Mouse (Mus musculus) mesoderm, embryonic 11.5 days (tissue): ENCODE results near the gene Cutal.

Source experiments
- DNase-seq: peaks from one replicate; pipeline ENCODE4 v3.0.0-alpha.2; 2012; ENCODE audit warnings: low read depth, low spot score

The Cutal gene

DNA sequence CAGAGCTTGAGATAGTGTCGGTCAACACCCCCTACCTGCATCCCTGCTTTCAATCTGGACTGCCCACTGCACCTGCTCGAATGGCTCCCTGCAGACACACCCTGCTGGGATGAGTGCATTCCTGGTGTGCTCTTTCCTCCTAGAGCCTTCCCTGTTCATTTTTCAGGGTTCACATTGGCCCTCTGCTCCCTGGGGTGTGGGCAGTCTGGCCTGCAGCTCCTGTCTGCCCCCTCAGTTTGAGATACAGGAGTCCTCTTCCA, 40.6 kb downstream of the Cutal start:
- DNase-seq = no peak

- DNase-seq = no peak
Measured at GRCm38 (mm10) chr2:34915103-34915502, 40.9 kb downstream of the Cutal start.

DNA sequence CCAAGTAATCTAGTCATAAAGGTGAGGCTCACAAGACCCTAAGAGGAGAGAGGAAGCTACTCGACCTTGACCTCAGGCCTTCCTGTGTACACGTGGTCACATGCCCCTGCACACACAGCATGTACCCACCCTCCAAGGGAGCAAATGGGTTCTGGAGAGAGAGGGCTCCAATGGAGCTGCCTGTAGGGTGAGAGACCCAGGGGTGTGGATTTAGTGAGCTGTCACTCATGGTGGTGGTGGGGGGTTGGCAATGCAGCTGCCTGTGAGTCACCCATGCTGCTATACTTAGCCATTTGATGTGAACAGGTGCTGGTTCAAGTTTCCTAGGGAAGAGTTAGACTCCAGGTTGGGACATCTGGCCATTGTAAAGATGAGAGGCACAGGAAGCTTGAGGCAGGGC, 45.9 kb downstream of the Cutal start:
- no peak for DNase-seq

- DNase-seq = no peak
Measured at GRCm38 (mm10) chr2:34922729-34923128, 48.5 kb downstream of the Cutal start.

DNA sequence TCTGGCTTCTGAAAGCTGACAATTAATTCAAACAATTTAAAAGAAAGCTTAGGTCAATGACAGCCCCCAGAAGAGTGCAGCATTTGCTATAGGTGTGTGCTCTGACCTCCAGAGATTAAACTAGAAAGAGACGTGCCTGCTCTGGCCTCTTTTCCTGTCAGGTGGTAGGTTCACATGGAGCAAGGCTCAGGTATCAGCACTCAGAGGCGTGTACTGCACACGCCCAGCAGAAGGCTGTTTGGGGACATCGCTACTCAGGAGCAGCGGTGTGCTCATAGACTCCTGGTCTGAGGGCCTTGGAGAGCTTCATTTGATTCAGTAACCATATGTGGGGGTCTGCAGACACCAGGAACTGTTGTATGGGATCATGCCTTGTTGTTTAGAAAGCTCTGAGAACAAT, 53.1 kb downstream of the Cutal start:
- no peak for DNase-seq

DNA sequence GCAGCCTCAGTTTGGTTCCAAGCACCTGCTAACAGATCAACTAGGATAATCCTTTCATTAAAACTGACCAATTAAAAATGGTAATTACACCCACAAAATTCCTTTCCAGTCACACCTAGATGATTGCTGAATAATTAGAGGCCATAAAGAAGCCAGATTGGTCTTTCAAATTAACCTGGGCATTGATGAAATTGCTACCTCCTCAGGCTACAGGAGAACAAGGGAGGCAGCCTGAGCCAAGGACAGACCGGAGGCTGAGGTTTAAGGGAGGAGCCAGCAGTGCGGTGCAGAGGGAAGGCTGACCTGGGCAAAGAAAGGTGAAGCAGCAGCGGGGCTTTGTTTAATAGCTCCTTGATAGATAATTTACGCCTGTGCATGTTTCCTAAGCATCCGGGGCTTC, 63.3 kb downstream of the Cutal start:
- DNase-seq = no peak

DNA sequence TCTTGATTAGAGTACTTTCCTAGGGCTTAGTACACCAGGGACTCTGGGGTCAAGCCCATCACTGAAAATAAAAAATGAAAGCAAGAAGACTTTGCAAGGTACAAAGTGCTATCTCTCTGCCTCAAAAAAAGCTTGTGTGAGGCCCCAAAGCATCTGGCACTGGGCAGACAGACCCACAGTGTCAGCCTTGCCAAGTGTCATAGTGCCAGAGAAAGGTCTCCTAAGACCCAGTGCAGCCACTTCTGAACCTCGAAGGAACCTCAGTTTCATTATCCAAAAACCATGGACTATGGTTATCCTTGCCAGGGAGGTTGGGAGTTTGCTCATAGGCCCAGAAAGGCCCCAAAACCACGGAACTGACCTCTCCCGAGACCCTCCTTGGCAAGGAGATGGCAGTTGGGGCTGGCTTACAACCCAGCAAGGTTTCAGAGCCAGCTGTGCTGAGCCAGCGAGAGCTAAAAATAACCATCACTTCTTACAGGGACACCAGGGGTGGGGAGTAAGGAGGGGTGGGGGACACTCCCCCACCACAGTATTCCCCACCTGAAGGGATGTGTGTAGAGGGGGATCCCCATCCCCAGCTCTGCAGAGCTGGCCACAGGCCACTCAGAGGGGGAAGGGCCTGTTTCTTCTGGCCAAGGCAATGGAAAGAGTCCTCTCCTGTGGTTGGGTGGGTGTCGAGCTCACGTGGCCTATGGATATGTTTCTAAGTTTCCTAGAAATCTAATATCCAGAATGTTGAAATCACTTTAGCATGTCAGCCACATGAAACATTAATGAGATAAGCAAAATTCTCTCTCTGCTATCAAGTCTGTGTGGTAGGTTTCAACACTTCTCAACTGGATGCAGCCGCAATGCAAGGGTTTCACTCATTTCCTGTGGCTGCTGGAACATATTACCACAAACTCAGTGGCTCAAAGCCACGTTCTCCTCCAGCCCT, 64.3 kb downstream of the Cutal start:
- no peak for DNase-seq

DNA sequence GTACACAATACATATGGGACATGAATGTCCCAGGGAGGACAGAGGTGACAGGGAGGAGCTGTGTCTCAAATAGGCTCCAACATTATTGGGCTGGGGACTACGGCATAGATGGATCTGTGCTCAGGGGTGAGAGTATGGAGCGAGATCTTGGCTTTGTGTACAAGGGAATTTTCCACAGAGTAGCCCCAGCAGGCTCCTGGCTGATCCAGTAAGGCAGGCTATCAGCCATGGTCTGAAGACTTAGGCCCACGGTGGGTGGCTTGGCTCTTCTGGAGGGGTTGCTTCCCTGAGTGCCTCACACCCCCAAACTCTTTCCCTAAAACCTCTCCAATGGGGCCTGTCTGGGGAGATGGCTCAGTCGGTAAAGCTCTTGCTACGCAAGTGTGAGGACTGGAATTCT, 66.0 kb downstream of the Cutal start:
- DNase-seq = no peak

- DNase-seq = no peak
Measured at GRCm38 (mm10) chr2:34941061-34941675, 67.0 kb downstream of the Cutal start.
